Mouse (Mus musculus) hindbrain, embryonic 13.5 days (tissue): Measurements from ENCODE around the gene Arrdc3. TPM values are rescaled to one million over a fixed set of nuclear protein-coding genes. Genes with fewer than 3 reads are reported as not detected.

Experiments used
- ATAC-seq: fragments of 200-750 bp; cut with Nextera tagmentation; 2 replicates; pipeline ENCODE4 v1.8.0; 2017; ENCODE audit warnings: moderate TSS enrichment; ENCODE audit not compliant: low FRiP score
- H3K27ac ChIP-seq: fragments of 300-500 bp; sonication (generic); 2 replicates; pipeline ENCODE4 v1.5.1; 2015; ENCODE audit warnings: inconsistent platforms, mild to moderate bottlenecking, moderate library complexity
- H3K27me3 ChIP-seq: fragments of 300-500 bp; sonication (generic); 2 replicates; pipeline ENCODE4 v1.6.1; 2015; ENCODE audit warnings: mild to moderate bottlenecking, inconsistent platforms
- H3K36me3 ChIP-seq: fragments of 300-500 bp; sonication (generic); 2 replicates; pipeline ENCODE4 v1.6.1; 2015; ENCODE audit warnings: mild to moderate bottlenecking, inconsistent platforms
- H3K4me1 ChIP-seq: fragments of 300-500 bp; sonication (generic); replicated peaks from 2 replicates; pipeline ENCODE4 v1.6.1; 2015; ENCODE audit warnings: inconsistent platforms
- H3K4me2 ChIP-seq: fragments of 300-500 bp; sonication (generic); 2 replicates; pipeline ENCODE4 v1.6.1; 2015; ENCODE audit warnings: inconsistent platforms, mild to moderate bottlenecking, moderate library complexity
- H3K4me3 ChIP-seq: fragments of 300-500 bp; sonication (generic); 2 replicates; pipeline ENCODE4 v1.5.1; 2015; ENCODE audit warnings: mild to moderate bottlenecking, inconsistent platforms
- H3K9ac ChIP-seq: fragments of 300-500 bp; sonication (generic); 2 replicates; pipeline ENCODE4 v1.6.1; 2015; ENCODE audit warnings: mild to moderate bottlenecking, inconsistent platforms
- H3K9me3 ChIP-seq: fragments of 300-500 bp; sonication (generic); 2 replicates; pipeline ENCODE4 v1.6.1; 2016; ENCODE audit warnings: inconsistent platforms
- WGBS: fragments of 180-500 bp; shearing (Covaris S2); methylation state at CpG from one replicate; pipeline ENCODE4 v1.1.7; 2015; 5-methylcytosine and 5-hydroxymethylcytosine counted together
- polyA plus RNA-seq: library from polyadenylated mRNA; unstranded; fragments of >200 nt; fragmentation: Nextera tagmentation; extraction: Ambion mirVana; gene quantifications from 2 replicates; pipeline ENCODE4 v1.2.1, GENCODE M21; 2015

Gene Arrdc3
- polyA plus RNA-seq, 1 experiment from 2014 or later = 49.3 TPM

DNA sequence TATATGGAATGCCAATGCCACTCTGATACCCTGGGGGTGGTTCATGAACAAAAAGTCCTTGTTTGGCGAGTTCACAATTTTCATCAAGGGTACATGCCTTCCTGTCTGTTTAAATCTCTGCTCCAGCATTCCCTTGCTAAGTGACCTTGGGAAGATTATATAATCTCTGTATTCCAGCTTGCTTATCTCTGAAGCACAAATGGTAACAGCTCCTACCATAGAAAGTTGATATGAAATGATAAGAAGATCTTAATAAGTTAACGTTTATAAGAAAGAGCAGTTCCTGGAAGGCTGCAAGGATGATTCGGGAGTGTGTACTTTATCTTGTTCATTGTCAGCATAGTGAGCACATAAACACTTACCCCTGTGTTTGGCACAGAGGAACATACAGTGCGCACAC lies 46.8 kb downstream of the Arrdc3 start:
- 89% methylated on average over 4 of the region's 4 CpGs for WGBS
- Histone ChIP-seq H3K9me3 (no peaks in the 10 kb centered on the region), H3K4me1 (no peaks in the 10 kb centered on the region), H3K36me3 (no peaks in the 10 kb centered on the region), H3K27me3 (no peaks in the 10 kb centered on the region), H3K4me3 (no peak overlapping the region), H3K4me2 (no peak overlapping the region), H3K9ac (no peak overlapping the region), H3K27ac (no peak overlapping the region)
- no peak for ATAC-seq

DNA sequence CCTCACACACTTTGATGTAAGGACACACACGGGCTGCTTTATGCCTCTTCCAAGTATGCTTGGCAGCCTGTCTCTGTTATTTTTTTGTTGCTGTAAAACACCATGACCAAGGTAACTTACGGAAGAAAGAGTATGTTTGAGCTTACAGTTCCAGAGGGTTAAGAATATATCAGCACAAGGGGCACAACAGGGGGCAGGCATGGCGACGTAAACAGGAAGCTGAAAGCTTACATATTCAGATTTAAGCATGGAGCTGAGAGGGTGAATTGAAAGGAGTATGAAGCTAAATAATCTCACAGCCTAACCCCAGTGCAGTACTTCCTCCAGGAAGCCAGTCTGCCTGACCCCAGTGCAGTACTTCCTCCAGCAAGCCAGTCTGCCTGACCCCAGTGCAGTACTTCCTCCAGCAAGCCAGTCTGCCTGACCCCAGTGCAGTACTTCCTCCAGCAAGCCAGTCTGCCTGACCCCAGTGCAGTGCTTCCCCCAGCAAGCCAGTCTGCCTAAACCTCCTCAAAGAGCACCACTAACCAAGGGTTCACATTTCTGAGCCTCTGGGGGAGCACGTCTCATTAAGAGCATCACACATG lies 49.7 kb downstream of the Arrdc3 start:
- H3K9me3 ChIP-seq = no peaks in the 10 kb centered on the region
- no peak overlapping the region for H3K4me3 ChIP-seq
- no peak for ATAC-seq
- no peaks in the 10 kb centered on the region for H3K36me3 ChIP-seq
- H3K4me2 ChIP-seq = no peak overlapping the region
- no peak overlapping the region for H3K9ac ChIP-seq
- no peaks in the 10 kb centered on the region for H3K4me1 ChIP-seq
- no peak overlapping the region for H3K27ac ChIP-seq
- WGBS = 69% methylated on average over 5 of the region's 5 CpGs
- no peaks in the 10 kb centered on the region for H3K27me3 ChIP-seq

DNA sequence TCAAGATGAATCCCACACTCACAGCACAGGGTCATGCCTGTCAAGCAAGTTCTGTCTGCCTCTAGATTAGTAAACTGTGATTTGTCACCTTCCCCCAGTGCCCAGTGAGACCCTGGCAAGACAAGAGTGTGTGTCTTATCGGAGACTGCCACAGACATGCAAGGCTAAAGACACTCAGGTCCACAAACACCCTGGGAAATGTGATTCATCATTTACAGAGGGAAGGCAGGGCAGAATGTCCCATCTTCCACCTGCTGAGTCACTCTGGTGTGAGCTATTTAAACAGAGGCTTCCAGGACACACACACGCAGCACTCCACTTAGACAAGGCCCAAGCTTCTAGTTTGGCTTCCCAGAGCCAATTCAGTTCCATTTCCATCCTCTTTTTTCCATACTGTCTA lies 53.2 kb downstream of the Arrdc3 start:
- H3K4me2 ChIP-seq = no peak overlapping the region
- H3K4me1 ChIP-seq = no peaks in the 10 kb centered on the region
- H3K36me3 ChIP-seq = no peaks in the 10 kb centered on the region
- H3K4me3 ChIP-seq = no peak overlapping the region
- H3K27me3 ChIP-seq = no peaks in the 10 kb centered on the region
- H3K9ac ChIP-seq = no peak overlapping the region
- no peak overlapping the region for H3K27ac ChIP-seq
- 90% methylated on average over 2 of the region's 2 CpGs for WGBS
- ATAC-seq = no peak
- no peaks in the 10 kb centered on the region for H3K9me3 ChIP-seq

DNA sequence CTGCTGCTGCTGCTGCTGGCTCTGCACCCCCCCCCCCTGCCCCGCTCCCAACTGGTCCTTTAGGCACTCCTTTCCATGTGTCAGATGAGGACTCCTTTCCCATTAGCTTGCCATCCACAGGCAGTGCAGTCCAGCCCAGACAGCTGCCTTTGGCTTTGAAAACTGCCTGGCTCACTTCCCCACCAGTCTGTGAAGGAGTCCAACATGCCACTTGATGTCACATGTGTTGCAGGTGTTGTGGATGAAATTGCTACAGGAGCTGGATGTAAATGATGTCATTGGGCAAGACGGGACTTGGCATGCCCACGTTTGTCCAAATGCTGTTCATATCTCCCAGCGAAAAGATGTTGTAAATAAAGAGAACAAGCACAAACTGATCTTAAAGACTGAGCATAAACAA lies 56.0 kb downstream of the Arrdc3 start:
- Histone ChIP-seq H3K9me3 (no peaks in the 10 kb centered on the region), H3K9ac (no peak overlapping the region), H3K36me3 (no peaks in the 10 kb centered on the region), H3K4me2 (no peak overlapping the region), H3K4me3 (no peak overlapping the region), H3K27ac (no peak overlapping the region), H3K4me1 (no peaks in the 10 kb centered on the region), H3K27me3 (no peaks in the 10 kb centered on the region)
- no peak for ATAC-seq
- WGBS = 92% methylated on average over 4 of the region's 4 CpGs

GRCm38 (mm10) chr13:80939866-80940265 lies 56.7 kb downstream of the Arrdc3 start:
- no peaks in the 10 kb centered on the region for H3K9me3 ChIP-seq
- no peak overlapping the region for H3K4me2 ChIP-seq
- H3K27ac ChIP-seq = no peak overlapping the region
- no peak overlapping the region for H3K4me3 ChIP-seq
- no peaks in the 10 kb centered on the region for H3K4me1 ChIP-seq
- ATAC-seq = no peak
- WGBS = 82% methylated on average over 1 of the region's 1 CpGs
- H3K36me3 ChIP-seq = no peaks in the 10 kb centered on the region
- H3K9ac ChIP-seq = no peak overlapping the region
- H3K27me3 ChIP-seq = no peaks in the 10 kb centered on the region

GRCm38 (mm10) chr13:80940421-80940820 lies 57.2 kb downstream of the Arrdc3 start:
- no peaks in the 10 kb centered on the region for H3K9me3 ChIP-seq
- no peak for ATAC-seq
- no peaks in the 10 kb centered on the region for H3K27me3 ChIP-seq
- WGBS = 84% methylated on average over 5 of the region's 5 CpGs
- no peak overlapping the region for H3K27ac ChIP-seq
- H3K4me1 ChIP-seq = no peaks in the 10 kb centered on the region
- H3K4me2 ChIP-seq = no peak overlapping the region
- no peak overlapping the region for H3K9ac ChIP-seq
- no peak overlapping the region for H3K4me3 ChIP-seq
- H3K36me3 ChIP-seq = no peaks in the 10 kb centered on the region

GRCm38 (mm10) chr13:80940860-80941630 lies 57.9 kb downstream of the Arrdc3 start:
- Histone ChIP-seq H3K4me2 (no peak overlapping the region), H3K27me3 (no peaks in the 10 kb centered on the region), H3K36me3 (no peaks in the 10 kb centered on the region), H3K9me3 (no peaks in the 10 kb centered on the region), H3K9ac (no peak overlapping the region), H3K27ac (no peak overlapping the region), H3K4me3 (no peak overlapping the region), H3K4me1 (no peaks in the 10 kb centered on the region)
- WGBS = 76% methylated on average over 10 of the region's 10 CpGs
- no peak for ATAC-seq

DNA sequence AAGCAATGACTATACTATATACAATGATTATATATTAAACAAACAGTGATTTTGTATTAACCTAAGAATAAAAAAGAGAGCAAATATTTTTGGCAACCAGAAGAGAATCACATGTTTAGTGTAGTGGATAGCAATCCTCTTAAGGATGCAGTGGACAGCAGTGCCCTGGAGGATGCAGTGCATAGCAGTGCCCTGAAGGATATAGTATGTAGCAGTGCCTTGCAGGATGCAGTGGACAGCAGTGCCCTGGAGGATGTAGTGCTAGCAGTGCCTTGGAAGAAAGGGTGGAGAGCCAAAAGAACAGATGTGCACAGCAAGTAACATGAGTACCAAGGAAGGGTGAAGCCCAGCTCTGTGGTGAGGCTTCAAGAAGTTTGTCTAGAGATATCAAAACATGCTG lies 61.3 kb downstream of the Arrdc3 start:
- ATAC-seq = no peak; the same call in 1 of the 2 replicates
- Histone ChIP-seq H3K4me1 (no peaks in the 10 kb centered on the region), H3K4me2 (no peak overlapping the region), H3K9me3 (no peaks in the 10 kb centered on the region), H3K4me3 (no peak overlapping the region), H3K36me3 (no peaks in the 10 kb centered on the region), H3K27ac (no peak overlapping the region), H3K27me3 (no peaks in the 10 kb centered on the region), H3K9ac (no peak overlapping the region)
